Mouse (Mus musculus) layer of hippocampus, postnatal 36 days (tissue): ENCODE results near the gene Gm11562. TPM values are rescaled to one million over a fixed set of nuclear protein-coding genes. Genes with fewer than 3 reads are reported as not detected.

Experiments
- DNase-seq, 2 experiments: peaks; one replicate each; pipeline ENCODE4 v3.0.0; 2022
- total RNA-seq, 2 experiments: library from RNA; stranded (reverse); gene quantifications; 2 replicates each; pipeline ENCODE4 v1.2.3; 2021

The Gm11562 gene
- total RNA-seq, 2 experiments from 2014 or later = not detected

GRCm38 (mm10) chr11:99583245-99583704 lies 37.0 kb downstream of the Gm11562 start, which contains the start of gene Krtap1-4:
TSS of gene Krtap1-4 (minus strand) at chr11:99583654.
- no peak for DNase-seq

- no peak for DNase-seq
These were observed 38.7 kb downstream of the Gm11562 start for GRCm38 (mm10) chr11:99581564-99581963.

GRCm38 (mm10) chr11:99581051-99581450 lies 39.2 kb downstream of the Gm11562 start:
- DNase-seq = no peak

- no peak for DNase-seq
These were observed 39.6 kb downstream of the Gm11562 start, which contains the start of gene Krtap1-5 for GRCm38 (mm10) chr11:99580636-99581035. TSS of gene Krtap1-5 (minus strand) at chr11:99581016.

GRCm38 (mm10) chr11:99574106-99574505 lies 46.1 kb downstream of the Gm11562 start:
- DNase-seq = peak; percentile 50 to 63

- no peak for DNase-seq
These were observed 47.1 kb downstream of the Gm11562 start for GRCm38 (mm10) chr11:99573164-99573563.

Other genes with a start within 250 kb of the Gm11562 start
- under 1 TPM; 0.27 to 0.30 TPM for gene Krt28, start 245.5 kb downstream of the Gm11562 start, total RNA-seq
- 10 to 100 TPM; 15.3 to 17.5 TPM for gene Krt10, start 231.1 kb downstream of the Gm11562 start, total RNA-seq
- gene Krt12, start 198.2 kb downstream of the Gm11562 start, total RNA-seq = under 1 TPM; 0.61 to 0.97 TPM
- gene Krt20, start 182.3 kb downstream of the Gm11562 start, total RNA-seq = not detected
- not detected for gene Krt23, start 127.3 kb downstream of the Gm11562 start, total RNA-seq
- gene Krt39, start 99.1 kb downstream of the Gm11562 start, total RNA-seq = not detected
- not detected for gene Krt40, start 77.3 kb downstream of the Gm11562 start, total RNA-seq
- not detected for gene Krtap3-3, start 69.6 kb downstream of the Gm11562 start, total RNA-seq
- gene Krtap3-2, start 63.6 kb downstream of the Gm11562 start, total RNA-seq = not detected
- not detected for gene Gm11939, start 61.0 kb downstream of the Gm11562 start, total RNA-seq
- gene Krtap3-1, start 53.8 kb downstream of the Gm11562 start, total RNA-seq = not detected
- not detected for gene Krtap1-5, start 39.4 kb downstream of the Gm11562 start, total RNA-seq
- not detected for gene Krtap1-4, start 36.8 kb downstream of the Gm11562 start, total RNA-seq
- gene Krtap1-3, start 29.1 kb downstream of the Gm11562 start, total RNA-seq = not detected
- gene Krtap9-3, start 22.3 kb downstream of the Gm11562 start, total RNA-seq = not detected
- gene Gm11938, start 17.1 kb downstream of the Gm11562 start, total RNA-seq = not detected
- gene Gm11937, start 10.2 kb downstream of the Gm11562 start, total RNA-seq = not detected
- gene Krtap2-4, start 5.6 kb downstream of the Gm11562 start, total RNA-seq = not detected
- gene Krtap4-1, start 7.8 kb upstream of the Gm11562 start, total RNA-seq = not detected
- not detected for gene Krtap4-2, start 14.6 kb upstream of the Gm11562 start, total RNA-seq
- not detected for gene Krtap4-7, start 23.7 kb upstream of the Gm11562 start, total RNA-seq
- not detected for gene Gm11555, start 29.8 kb upstream of the Gm11562 start, total RNA-seq
- gene Gm11563, start 38.5 kb upstream of the Gm11562 start, total RNA-seq = not detected
- not detected for gene Krtap4-6, start 45.5 kb upstream of the Gm11562 start, total RNA-seq
- not detected for gene Gm14190, start 70.3 kb upstream of the Gm11562 start, total RNA-seq
- gene Gm14180, start 113.9 kb upstream of the Gm11562 start, total RNA-seq = not detected
- not detected for gene Gm11595, start 152.5 kb upstream of the Gm11562 start, total RNA-seq
- not detected for gene Krtap4-8, start 160.3 kb upstream of the Gm11562 start, total RNA-seq
- not detected for gene Krtap4-9, start 164.8 kb upstream of the Gm11562 start, total RNA-seq
- gene Gm11596, start 173.0 kb upstream of the Gm11562 start, total RNA-seq = not detected
- not detected for gene Gm11569, start 178.5 kb upstream of the Gm11562 start, total RNA-seq
- not detected for gene Gm11554, start 184.0 kb upstream of the Gm11562 start, total RNA-seq
- gene Krtap4-13, start 189.5 kb upstream of the Gm11562 start, total RNA-seq = not detected
- gene Gm11564, start 195.2 kb upstream of the Gm11562 start, total RNA-seq = not detected
- gene 2300003K06Rik, start 217.6 kb upstream of the Gm11562 start, total RNA-seq = not detected
- not detected for gene Krtap4-16, start 231.2 kb upstream of the Gm11562 start, total RNA-seq
- gene Gm11568, start 237.5 kb upstream of the Gm11562 start, total RNA-seq = not detected
- gene Gm11559, start 244.0 kb upstream of the Gm11562 start, total RNA-seq = not detected